Mouse (Mus musculus) hindbrain, embryonic 11.5 days (tissue): ENCODE results near the gene Bri3bp. TPM values are rescaled to one million over a fixed set of nuclear protein-coding genes. Genes with fewer than 3 reads are reported as not detected.
A peak's percentile ranks its signal among the peaks of the same experiment; 100 is the strongest.

Experiments used
- ATAC-seq: fragments of 200-750 bp; cut with Nextera tagmentation; 2 replicates; pipeline ENCODE4 v1.8.0; 2017; ENCODE audit warnings: mild to moderate bottlenecking, moderate TSS enrichment, moderate library complexity; ENCODE audit not compliant: low FRiP score
- DNase-seq: peaks from one replicate; pipeline ENCODE4 v3.0.0-alpha.2; 2015; ENCODE audit warnings: low spot score
- H3K27ac ChIP-seq: fragments of 300-500 bp; sonication (generic); 2 replicates; pipeline ENCODE4 v1.5.1; 2014; ENCODE audit warnings: mild to moderate bottlenecking, low read depth, low read length
- H3K27me3 ChIP-seq: fragments of 300-500 bp; sonication (generic); 2 replicates; pipeline ENCODE4 v1.6.1; 2014; ENCODE audit warnings: mild to moderate bottlenecking, low read length, moderate library complexity, mixed read lengths; ENCODE audit not compliant: control insufficient read depth, insufficient read depth
- H3K36me3 ChIP-seq: fragments of 300-500 bp; sonication (generic); 2 replicates; pipeline ENCODE4 v1.6.1; 2014; ENCODE audit warnings: mild to moderate bottlenecking, low read length, moderate library complexity, mixed read lengths; ENCODE audit not compliant: control insufficient read depth, insufficient read depth
- H3K4me1 ChIP-seq: fragments of 300-500 bp; sonication (generic); replicated peaks from 2 replicates; pipeline ENCODE4 v1.6.1; 2014; ENCODE audit warnings: low read length, mixed read lengths; ENCODE audit not compliant: control insufficient read depth, insufficient read depth
- H3K4me2 ChIP-seq: fragments of 300-500 bp; sonication (generic); replicated peaks from 2 replicates; pipeline ENCODE4 v1.6.1; 2014; ENCODE audit warnings: mild to moderate bottlenecking, low read depth, low read length
- H3K4me3 ChIP-seq: fragments of 300-500 bp; sonication (generic); 2 replicates; pipeline ENCODE4 v1.5.1; 2014; ENCODE audit warnings: low read depth, low read length
- H3K9ac ChIP-seq: fragments of 300-500 bp; sonication (generic); 2 replicates; pipeline ENCODE4 v1.6.1; 2014; ENCODE audit warnings: low read depth, low read length
- H3K9me3 ChIP-seq: fragments of 300-500 bp; sonication (generic); 2 replicates; pipeline ENCODE4 v1.6.1; 2016; ENCODE audit warnings: low read length; ENCODE audit not compliant: control insufficient read depth
- WGBS: fragments of 180-500 bp; shearing (Covaris S2); extraction: QIAGEN DNeasy Blood & Tissue Kit; methylation state at CpG from one replicate; pipeline ENCODE4 v1.1.7; 2014; 5-methylcytosine and 5-hydroxymethylcytosine counted together
- polyA plus RNA-seq: library from polyadenylated mRNA; unstranded; fragments of >200 nt; fragmentation: Nextera tagmentation; extraction: Ambion mirVana; gene quantifications from 2 replicates; pipeline ENCODE4 v1.2.1, GENCODE M21; 2014

Gene Bri3bp
- polyA plus RNA-seq, 1 experiment from 2014 or later, result 30.8 TPM

GRCm38 (mm10) chr5:125442136-125442995 is 998 bp downstream of the Bri3bp start:
- ATAC-seq (peak; percentile 38), DNase-seq (no peak)
- H3K4me1 ChIP-seq, result peaks cover 4% of the 10 kb centered on the region; the same call in 1 of the 2 replicates
- H3K36me3 ChIP-seq, result no peaks in the 10 kb centered on the region
- peak overlapping the region; percentile 78 for H3K4me2 ChIP-seq
- H3K9me3 ChIP-seq, result no peaks in the 10 kb centered on the region
- no peaks in the 10 kb centered on the region for H3K27me3 ChIP-seq
- peak overlapping the region; percentile 88 for H3K4me3 ChIP-seq
- peak overlapping the region; percentile 81; the same call in 1 of the 2 replicates for H3K27ac ChIP-seq
- 22% methylated on average over 27 of the region's 27 CpGs for WGBS
- H3K9ac ChIP-seq, result peak overlapping the region; percentile 90

DNA sequence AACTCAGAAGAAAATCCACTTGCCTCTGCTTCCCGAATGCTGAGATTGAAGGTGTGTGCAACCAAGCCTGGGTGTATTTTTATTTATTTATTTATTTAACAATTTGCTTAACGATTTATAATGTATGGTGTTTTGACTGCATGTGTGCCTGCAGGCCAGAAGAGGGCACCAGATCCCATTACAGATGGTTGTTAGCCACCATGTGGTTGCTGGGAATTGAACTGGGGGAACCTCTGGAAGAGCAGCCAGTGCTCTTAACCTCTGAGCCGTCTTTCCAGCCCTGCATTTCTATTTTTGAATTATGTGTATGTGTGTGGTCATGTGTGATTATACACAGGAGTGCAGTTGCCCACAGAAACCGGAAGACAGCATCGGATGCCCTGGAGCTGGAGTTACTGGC is 2.0 kb downstream of the Bri3bp start:
- Histone ChIP-seq H3K4me1 (peaks cover 4% of the 10 kb centered on the region; the same call in 1 of the 2 replicates), H3K36me3 (no peaks in the 10 kb centered on the region), H3K4me2 (no peak overlapping the region), H3K9me3 (no peaks in the 10 kb centered on the region), H3K27me3 (no peaks in the 10 kb centered on the region), H3K27ac (no peak overlapping the region), H3K9ac (no peak overlapping the region), H3K4me3 (no peak overlapping the region)
- ATAC-seq (no peak), DNase-seq (no peak)
- WGBS, result 91% methylated on average over 5 of the region's 5 CpGs

- H3K27me3 ChIP-seq, result no peaks in the 10 kb centered on the region
- no peak overlapping the region for H3K4me3 ChIP-seq
- WGBS, result 83% methylated on average over 3 of the region's 3 CpGs
- no peak overlapping the region for H3K27ac ChIP-seq
- DNase-seq (no peak), ATAC-seq (no peak)
- no peak overlapping the region for H3K9ac ChIP-seq
- H3K4me2 ChIP-seq, result no peak overlapping the region
- no peaks in the 10 kb centered on the region for H3K36me3 ChIP-seq
- peaks cover 4% of the 10 kb centered on the region; the same call in 1 of the 2 replicates for H3K4me1 ChIP-seq
- no peaks in the 10 kb centered on the region for H3K9me3 ChIP-seq
Observed at GRCm38 (mm10) chr5:125443915-125444314, 2.5 kb downstream of the Bri3bp start.

DNA sequence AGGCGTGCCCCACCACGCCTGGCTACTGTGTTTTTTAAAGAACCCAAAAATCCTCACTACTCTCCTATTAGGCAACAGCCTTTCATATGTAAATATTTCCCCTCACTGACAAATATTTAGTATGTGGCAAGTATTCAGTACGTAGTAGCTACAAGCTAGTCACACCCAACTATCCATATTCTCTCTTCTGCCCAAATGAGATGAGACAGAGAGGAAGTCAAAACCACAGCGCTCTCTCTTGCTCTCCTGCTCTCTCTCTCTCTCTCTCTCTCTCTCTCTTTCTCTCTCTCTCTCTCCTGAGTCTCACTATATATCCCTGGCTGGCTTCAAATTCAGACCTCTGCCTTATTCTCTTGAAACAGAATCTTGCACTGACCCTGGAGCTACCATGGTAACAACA is 3.2 kb downstream of the Bri3bp start:
- peaks cover 4% of the 10 kb centered on the region; the same call in 1 of the 2 replicates for H3K4me1 ChIP-seq
- DNase-seq, result no peak
- H3K4me2 ChIP-seq, result no peak overlapping the region
- ATAC-seq, result no peak
- no peaks in the 10 kb centered on the region for H3K36me3 ChIP-seq
- H3K9ac ChIP-seq, result no peak overlapping the region
- H3K27ac ChIP-seq, result no peak overlapping the region
- H3K4me3 ChIP-seq, result no peak overlapping the region
- no peaks in the 10 kb centered on the region for H3K9me3 ChIP-seq
- H3K27me3 ChIP-seq, result no peaks in the 10 kb centered on the region
- WGBS, result 97% methylated on average over 4 of the region's 4 CpGs

- WGBS, result 77% methylated on average over 7 of the region's 7 CpGs
- H3K27ac ChIP-seq, result no peak overlapping the region
- H3K9me3 ChIP-seq, result no peaks in the 10 kb centered on the region
- no peaks in the 10 kb centered on the region for H3K36me3 ChIP-seq
- no peak overlapping the region for H3K9ac ChIP-seq
- no peak for DNase-seq
- H3K4me1 ChIP-seq, result peaks cover 4% of the 10 kb centered on the region; the same call in 1 of the 2 replicates
- ATAC-seq, result no peak
- no peak overlapping the region for H3K4me3 ChIP-seq
- H3K4me2 ChIP-seq, result no peak overlapping the region
- no peaks in the 10 kb centered on the region for H3K27me3 ChIP-seq
Observed at GRCm38 (mm10) chr5:125446344-125446743, 5.0 kb downstream of the Bri3bp start.

GRCm38 (mm10) chr5:125448026-125448425 is 6.7 kb downstream of the Bri3bp start:
- Histone ChIP-seq H3K36me3 (no peaks in the 10 kb centered on the region; the same call in 1 of the 2 replicates), H3K4me2 (no peak overlapping the region), H3K4me3 (no peak overlapping the region), H3K9me3 (no peaks in the 10 kb centered on the region), H3K27me3 (no peaks in the 10 kb centered on the region), H3K27ac (no peak overlapping the region), H3K4me1 (no peaks in the 10 kb centered on the region), H3K9ac (no peak overlapping the region)
- no peak for DNase-seq
- no peak for ATAC-seq
- WGBS, result 86% methylated on average over 3 of the region's 3 CpGs

- no peaks in the 10 kb centered on the region for H3K4me1 ChIP-seq
- no peak overlapping the region for H3K4me2 ChIP-seq
- ATAC-seq (no peak), DNase-seq (no peak)
- H3K36me3 ChIP-seq, result no peaks in the 10 kb centered on the region; the same call in 1 of the 2 replicates
- no peak overlapping the region for H3K4me3 ChIP-seq
- WGBS, result 96% methylated on average over 4 of the region's 4 CpGs
- H3K27ac ChIP-seq, result no peak overlapping the region
- H3K9ac ChIP-seq, result no peak overlapping the region
- no peaks in the 10 kb centered on the region for H3K9me3 ChIP-seq
- H3K27me3 ChIP-seq, result no peaks in the 10 kb centered on the region
Observed at GRCm38 (mm10) chr5:125448631-125449030, 7.3 kb downstream of the Bri3bp start.

DNA sequence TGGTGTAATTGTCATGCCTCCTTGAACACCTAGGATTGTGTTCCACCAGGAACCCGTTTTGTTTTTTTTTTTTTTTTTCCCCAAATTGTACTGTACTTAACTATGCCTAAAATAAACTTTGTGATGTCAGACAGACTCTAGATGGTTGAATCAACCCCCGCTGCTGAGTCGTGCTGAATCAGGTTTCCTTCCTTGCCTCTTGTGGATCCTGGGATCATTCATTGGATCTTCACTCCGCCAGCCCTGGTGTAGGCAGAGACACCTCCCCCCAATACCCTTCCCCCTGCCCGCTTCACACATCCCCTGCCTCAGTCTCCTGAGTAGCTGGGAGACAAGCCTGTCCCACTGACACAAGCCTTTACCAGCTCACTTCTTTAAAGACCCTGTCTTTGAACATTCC is 7.9 kb downstream of the Bri3bp start:
- no peak overlapping the region for H3K4me3 ChIP-seq
- DNase-seq, result no peak
- 80% methylated on average over 5 of the region's 5 CpGs for WGBS
- H3K36me3 ChIP-seq, result no peaks in the 10 kb centered on the region; the same call in 1 of the 2 replicates
- no peaks in the 10 kb centered on the region for H3K27me3 ChIP-seq
- no peak overlapping the region for H3K27ac ChIP-seq
- H3K9ac ChIP-seq, result no peak overlapping the region
- H3K9me3 ChIP-seq, result no peaks in the 10 kb centered on the region
- no peak for ATAC-seq
- no peak overlapping the region for H3K4me2 ChIP-seq
- H3K4me1 ChIP-seq, result no peaks in the 10 kb centered on the region

- Histone ChIP-seq H3K4me2 (no peak overlapping the region), H3K4me3 (no peak overlapping the region), H3K36me3 (no peaks in the 10 kb centered on the region; the same call in 1 of the 2 replicates), H3K9me3 (no peaks in the 10 kb centered on the region), H3K27ac (no peak overlapping the region), H3K9ac (no peak overlapping the region), H3K27me3 (no peaks in the 10 kb centered on the region), H3K4me1 (no peaks in the 10 kb centered on the region)
- WGBS, result 92% methylated on average over 9 of the region's 9 CpGs
- ATAC-seq (no peak), DNase-seq (no peak)
Observed at GRCm38 (mm10) chr5:125452573-125452972, 11.2 kb downstream of the Bri3bp start.
